Mouse (Mus musculus): ENCODE measurements around the gene Hoxd8.

DNA sequence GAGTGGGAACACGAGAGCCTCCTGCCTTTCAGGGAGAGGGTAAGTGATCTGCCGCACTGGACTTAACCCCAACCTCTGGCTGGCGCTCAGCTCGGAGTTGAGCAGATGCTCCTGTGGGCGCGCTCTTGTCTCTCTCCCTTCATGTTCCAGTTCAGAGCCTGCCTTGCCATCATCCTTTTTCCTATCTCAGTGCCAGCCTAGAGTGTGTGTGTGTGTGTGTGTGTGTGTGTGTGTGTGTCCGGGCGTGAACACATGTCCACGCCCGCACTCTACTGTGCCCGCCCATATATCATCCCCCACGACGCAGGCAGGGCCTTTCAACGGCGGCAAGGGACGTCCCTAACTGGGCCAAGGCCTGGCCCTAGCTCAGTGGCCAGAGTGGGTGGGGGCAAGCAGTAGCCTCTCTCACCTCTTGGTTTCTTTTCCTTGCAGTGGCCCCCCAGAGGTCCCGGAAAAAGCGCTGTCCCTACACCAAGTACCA is 20.9 kb upstream of the Hoxd8 start:
- no peak for TF ChIP-seq POLR2A (IDR thresholded peaks at IDR 0.05; ENCODE audit: borderline replicate concordance, control insufficient read depth, low read depth, low read length)
- TF ChIP-seq CTCF (IDR thresholded peaks at IDR 0.05; ENCODE audit: control insufficient read depth, insufficient read depth, low read length) = no peak

Data from bone marrow, adult 2 months (tissue).